Mouse (Mus musculus): ENCODE measurements around the gene Dpt. TPM values are rescaled to one million over a fixed set of nuclear protein-coding genes. Genes with fewer than 3 reads are reported as not detected.

Gene Dpt
- total RNA-seq, 2 experiments from 2014 or later, result 50.0 to 55.6 TPM

GRCm38 (mm10) chr1:164815330-164815729 lies 18.9 kb downstream of the Dpt start:
- no peak for DNase-seq (ENCODE audit: low spot score in 2 of 2)

DNA sequence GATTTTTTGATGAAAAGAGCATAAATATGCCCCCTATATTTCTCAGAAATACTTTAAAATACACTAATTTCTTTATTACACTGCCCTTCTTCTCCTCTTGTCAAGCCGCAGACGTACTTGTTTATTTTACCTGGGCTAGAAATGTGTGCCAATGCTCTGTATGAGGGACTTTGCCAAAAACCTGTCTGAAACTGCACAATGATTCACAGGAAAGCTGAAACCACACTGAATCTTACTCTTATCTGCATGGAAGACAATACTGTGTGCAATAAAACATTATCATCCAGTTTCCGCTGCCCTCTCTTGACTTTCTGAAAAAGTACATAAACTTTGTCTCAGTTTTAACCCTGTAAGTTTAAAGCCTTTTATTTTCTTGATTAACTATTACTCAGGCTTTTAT lies 20.9 kb downstream of the Dpt start:
- no peak for DNase-seq (ENCODE audit: low spot score in 2 of 2)

DNA sequence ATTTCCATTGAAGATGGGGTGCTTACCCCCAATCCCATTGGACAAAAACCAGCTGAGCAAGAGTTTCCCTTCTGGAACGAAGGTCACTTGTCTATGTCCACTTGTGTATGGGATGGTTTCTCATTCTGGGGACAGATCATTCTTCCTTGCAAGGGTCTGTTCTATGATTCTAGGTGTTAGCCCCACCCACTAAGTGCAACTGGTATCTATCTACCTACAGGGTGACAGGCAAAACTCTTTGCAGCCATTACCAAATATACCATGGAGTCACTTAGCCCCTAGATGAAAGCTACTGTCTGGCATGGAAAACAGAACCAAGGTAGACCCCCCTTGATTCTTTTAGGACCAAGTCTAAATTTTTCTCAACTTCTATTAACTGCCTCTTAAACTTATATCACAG lies 24.9 kb downstream of the Dpt start:
- no peak for DNase-seq (ENCODE audit: low spot score in 2 of 2)

DNA sequence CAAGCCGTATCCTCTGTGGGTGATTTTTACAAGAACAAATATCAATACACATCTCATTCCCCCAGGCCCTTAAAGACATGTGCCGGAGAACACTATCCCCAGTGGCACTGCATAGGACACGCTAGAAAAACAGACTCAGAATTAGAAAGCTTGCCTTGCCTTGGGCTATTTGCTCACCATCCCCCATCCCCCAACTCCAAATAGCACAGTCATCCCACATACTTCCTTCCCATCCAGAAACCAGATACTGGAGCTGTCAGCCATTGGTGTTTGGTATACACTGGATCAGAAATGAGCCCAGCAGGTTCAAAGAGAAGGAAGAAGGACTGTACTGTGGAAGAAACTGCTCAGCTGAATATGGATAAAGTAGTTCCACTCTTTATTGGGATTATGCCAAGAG lies 25.4 kb downstream of the Dpt start:
- DNase-seq (ENCODE audit: low spot score in 2 of 2), result no peak

DNA sequence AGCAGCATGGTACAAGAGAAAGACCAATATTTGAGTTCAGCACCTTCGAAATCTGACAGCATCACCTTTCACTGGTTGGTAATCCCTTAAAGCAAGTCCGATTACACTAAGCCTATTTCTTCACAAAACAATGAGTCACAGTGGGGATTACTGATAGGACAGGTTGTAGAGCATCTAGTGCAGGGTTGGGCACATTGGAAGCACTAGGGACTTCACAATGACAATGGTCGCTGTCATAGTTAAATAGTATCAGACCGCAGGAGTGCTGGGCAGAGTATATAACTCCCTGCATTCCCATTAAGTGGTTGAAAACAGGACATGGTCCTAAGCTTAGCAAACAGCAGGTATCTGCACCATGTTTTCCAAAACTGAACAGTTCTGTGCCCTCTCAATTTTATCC lies 25.8 kb downstream of the Dpt start:
- no peak for DNase-seq (ENCODE audit: low spot score in 2 of 2)

GRCm38 (mm10) chr1:164824896-164825295 lies 28.5 kb downstream of the Dpt start:
- DNase-seq (ENCODE audit: low spot score in 2 of 2), result no peak

DNA sequence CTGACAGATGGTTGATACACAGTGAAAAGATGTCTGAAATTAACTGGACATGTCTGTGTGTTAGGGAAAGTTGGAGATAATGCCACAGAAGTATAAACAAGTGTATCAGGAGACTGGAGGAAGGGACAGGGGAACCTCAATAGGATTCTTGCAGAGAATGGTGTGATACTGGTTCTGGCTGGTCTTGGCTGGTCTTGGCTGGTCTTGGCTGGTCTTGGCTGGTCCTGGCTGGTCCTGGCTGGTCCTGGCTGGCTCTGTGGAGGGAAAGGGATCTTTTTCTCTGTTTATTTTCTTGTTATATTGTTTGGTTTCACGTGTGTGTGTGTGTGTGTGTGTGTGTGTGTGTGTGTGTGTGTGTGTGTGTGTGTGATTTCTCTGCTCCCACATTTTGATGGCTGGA lies 33.4 kb downstream of the Dpt start:
- no peak for DNase-seq (ENCODE audit: low spot score in 2 of 2)

DNA sequence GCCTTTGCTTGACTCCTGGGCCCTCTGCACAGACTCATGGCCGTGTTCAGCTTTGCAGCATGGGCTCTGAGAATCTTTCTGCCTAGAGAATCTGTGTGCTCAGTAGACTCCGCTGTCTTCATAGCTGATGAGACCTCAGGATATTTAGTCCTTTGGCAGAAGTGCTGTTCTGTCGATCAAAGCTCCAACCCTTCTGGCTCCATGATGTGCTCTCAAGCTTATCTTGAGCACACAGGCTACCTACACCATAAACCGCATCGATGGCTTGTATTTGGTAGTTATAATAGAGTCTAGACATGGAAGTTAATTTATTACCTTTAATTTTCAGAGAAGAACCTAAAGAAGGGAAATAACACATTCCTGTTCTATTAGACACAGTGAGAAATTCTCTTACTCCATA lies 36.0 kb downstream of the Dpt start:
- DNase-seq (ENCODE audit: low spot score in 2 of 2), result no peak

GRCm38 (mm10) chr1:164848616-164849265 lies 52.3 kb downstream of the Dpt start:
- no peak for DNase-seq (ENCODE audit: low spot score in 2 of 2)

- peak in 1 of 2 experiments; percentile 8 for DNase-seq (ENCODE audit: low spot score in 2 of 2)
These were observed 59.3 kb downstream of the Dpt start for GRCm38 (mm10) chr1:164855700-164856099.

DNA sequence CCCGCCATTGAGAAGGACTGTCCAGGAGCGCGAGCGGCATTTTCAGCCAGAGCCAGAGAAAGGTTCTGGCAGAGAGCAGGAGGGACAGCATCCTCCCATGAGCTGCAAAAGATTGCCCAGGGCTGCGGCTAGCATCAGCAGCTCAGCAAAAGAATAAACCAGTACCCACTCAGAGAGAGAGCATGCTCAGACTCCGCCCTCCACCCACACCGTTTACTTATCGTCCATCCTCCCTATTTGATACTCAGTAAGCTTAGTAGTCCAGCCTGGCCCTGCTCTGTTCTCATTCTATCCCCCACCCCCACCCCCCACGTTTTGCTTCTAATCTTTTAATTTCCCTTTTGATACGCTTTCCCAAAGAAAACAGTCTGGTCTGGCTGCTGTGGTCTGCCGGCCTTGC lies 63.5 kb downstream of the Dpt start:
- DNase-seq (ENCODE audit: low spot score in 2 of 2), result no peak

DNA sequence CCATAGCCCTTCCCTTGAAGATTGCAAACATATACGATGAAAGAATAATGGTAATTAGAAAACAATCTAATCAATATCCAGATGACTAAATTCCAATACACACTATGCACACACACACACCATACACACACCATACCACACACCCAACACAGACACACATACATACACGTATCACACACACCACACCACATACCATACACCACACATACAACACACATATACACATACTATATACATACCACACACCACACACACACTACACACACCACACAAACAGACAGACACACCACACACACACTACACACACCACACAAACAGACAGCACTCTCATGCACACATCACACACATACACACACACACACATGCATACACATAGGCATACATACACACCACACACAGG lies 64.3 kb downstream of the Dpt start:
- no peak for DNase-seq (ENCODE audit: low spot score in 2 of 2)

- no peak for DNase-seq (ENCODE audit: low spot score in 2 of 2)
These were observed 65.1 kb downstream of the Dpt start for GRCm38 (mm10) chr1:164861501-164861900.

- DNase-seq (ENCODE audit: low spot score in 2 of 2), result no peak
These were observed 66.8 kb downstream of the Dpt start for GRCm38 (mm10) chr1:164862946-164863883.

DNA sequence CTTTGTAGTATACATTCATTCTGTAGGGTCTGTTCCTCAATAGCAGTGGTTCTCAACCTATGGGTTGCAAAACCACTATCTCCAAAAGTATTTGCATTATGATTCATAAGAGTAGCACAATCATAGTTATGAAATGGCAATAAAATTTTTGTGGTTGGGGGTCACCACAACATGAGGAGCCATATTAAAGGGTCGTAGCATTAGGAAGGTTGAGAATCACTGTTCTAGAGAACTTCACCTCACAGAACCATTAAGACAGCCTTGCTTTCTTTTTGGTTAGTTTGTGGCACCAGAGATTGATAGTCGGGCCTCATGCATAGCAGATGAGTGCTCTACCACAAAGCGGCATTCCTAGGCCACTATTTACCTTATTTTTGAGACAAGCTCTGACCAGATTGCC lies 68.2 kb downstream of the Dpt start:
- DNase-seq (ENCODE audit: low spot score in 2 of 2), result no peak

DNA sequence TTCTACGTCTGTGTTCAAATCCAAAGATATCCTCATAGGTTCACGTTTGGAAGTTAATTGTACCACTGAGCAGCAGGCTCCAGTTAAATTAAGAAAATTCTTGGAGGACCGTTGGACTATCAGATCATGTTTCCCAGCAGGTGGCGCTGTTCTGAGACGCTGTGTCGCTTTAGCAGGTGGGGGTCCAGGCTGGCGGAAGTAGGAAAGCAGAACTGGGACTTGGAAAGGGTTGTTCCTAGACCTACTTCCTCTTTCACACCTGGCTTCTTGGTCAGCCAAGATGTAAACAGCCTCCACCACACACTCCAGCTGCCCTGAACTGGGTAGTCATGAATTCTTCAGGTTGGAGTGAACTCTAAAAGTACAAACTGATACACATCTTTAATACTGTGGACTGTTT lies 74.2 kb downstream of the Dpt start:
- no peak for DNase-seq (ENCODE audit: low spot score in 2 of 2)

Other genes starting within 250 kb of the Dpt start
- 1 to 10 TPM in 1 of 2 experiments, not detected in 1; 1.1 TPM for gene Xcl1, start 138.9 kb downstream of the Dpt start, total RNA-seq (2021)